Mouse (Mus musculus) thymus, adult 2 months (tissue): ENCODE measurements around the gene Adgrl3.

Source experiments
- CTCF ChIP-seq: fragments of 200-500 bp; IDR thresholded peaks from 2 replicates; pipeline ENCODE4 v1.5.1; 2012; ENCODE audit warnings: mild to moderate bottlenecking, control low read depth, low read length, moderate library complexity, borderline replicate concordance; ENCODE audit not compliant: control insufficient read depth, poor library complexity, insufficient read depth; ENCODE audit errors: extremely low read depth
- POLR2A ChIP-seq: fragments of 200-500 bp; IDR thresholded peaks from 2 replicates; pipeline ENCODE4 v1.6.1; 2012; ENCODE audit warnings: mild to moderate bottlenecking, low read length, control low read depth, moderate library complexity; ENCODE audit not compliant: control insufficient read depth, poor library complexity, insufficient read depth; ENCODE audit errors: extremely low read depth

DNA sequence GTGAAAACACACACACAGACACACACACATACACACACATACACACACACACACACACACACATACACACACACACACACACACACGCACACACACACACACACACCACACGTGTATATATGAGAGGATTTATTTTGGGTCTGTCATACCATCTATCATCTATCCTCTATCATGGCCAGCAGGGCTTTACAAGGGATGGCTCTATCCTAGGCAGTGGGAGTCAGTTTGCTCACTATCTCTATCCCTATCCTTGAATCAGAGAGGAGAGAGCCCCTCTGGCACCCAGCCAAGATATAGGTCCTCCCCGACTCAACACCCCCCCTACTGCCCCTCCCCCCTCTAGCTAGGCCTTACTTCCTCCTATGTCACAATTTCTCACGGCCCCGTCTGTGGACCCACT lies 625.6 kb downstream of the Adgrl3 start:
- no peak for TF ChIP-seq CTCF
- no peak for TF ChIP-seq POLR2A
